Mouse (Mus musculus): ENCODE data around the gene Olfr312.
"Not testable (repeated sequence)": the region's sequence is repeated elsewhere in the genome, so short reads cannot be mapped to it uniquely, and the experiment has no call there.

DNA sequence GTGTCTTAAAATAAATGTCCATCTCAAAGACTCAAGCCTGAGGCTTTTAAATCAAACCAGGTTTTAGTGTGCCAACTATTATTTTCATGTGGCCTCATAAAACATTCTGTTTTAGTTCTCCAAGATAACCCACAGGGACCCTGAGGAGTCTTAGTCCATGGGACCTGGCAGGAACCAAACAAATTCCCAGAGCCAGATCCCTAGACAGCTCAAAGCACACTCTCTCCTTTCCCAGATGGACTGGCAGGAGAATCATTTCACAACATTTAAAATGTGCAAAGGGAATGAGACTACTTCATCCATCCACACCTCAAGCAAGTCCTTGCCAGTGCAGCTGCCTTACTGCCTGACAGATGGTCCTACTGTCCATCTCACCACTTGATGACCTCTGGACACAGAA, 9.9 kb downstream of the Olfr312 start, which contains the start of gene Olfr311:
- not testable (repeated sequence) for TF ChIP-seq CTCF (conservative IDR thresholded peaks at IDR 0.05; ENCODE audit: insufficient read depth, insufficient read length, low read depth, low read length); POLR2A (IDR thresholded peaks at IDR 0.05; ENCODE audit: low read depth, low read length)

Measured in kidney, adult 2 months (tissue).